Mouse (Mus musculus) cerebellum, adult 2 months (tissue): ENCODE results near the gene Insm1.

Experiments used
- CTCF ChIP-seq: fragments of 200-500 bp; IDR thresholded peaks from 2 replicates; pipeline ENCODE4 v1.5.1; 2011; ENCODE audit warnings: low read depth, mild to moderate bottlenecking, control low read depth, low read length, moderate library complexity, borderline replicate concordance; ENCODE audit not compliant: insufficient read depth
- POLR2A ChIP-seq: fragments of 200-500 bp; IDR thresholded peaks from 2 replicates; pipeline ENCODE4 v1.6.1; 2011; ENCODE audit warnings: low read length, control low read depth, borderline replicate concordance; ENCODE audit not compliant: insufficient read depth

DNA sequence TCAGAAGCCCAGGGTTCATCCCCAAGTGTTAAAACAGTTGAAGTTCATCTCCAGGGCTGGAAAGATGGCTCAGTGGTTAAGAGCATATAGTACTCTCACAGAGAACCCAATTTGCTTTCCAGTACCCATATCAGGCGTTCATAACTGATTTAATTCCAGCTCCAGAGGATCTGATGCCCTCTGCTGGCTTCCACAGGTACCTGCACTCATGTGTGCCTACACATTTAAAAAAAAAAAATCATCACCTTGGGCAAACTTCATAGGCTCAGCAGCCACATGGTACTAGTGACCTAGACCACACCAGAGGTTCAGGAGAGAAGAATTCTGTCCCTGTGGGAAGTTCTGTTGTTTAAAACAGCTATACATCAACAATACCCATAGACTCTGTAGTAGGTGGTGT, 43.0 kb upstream of the Insm1 start:
- TF ChIP-seq CTCF (no peak), POLR2A (no peak)
